Mouse (Mus musculus) ovary, postnatal 14 days (tissue): Measurements from ENCODE around the gene Egfl7.

Source experiments
- DNase-seq: peaks from one replicate; pipeline ENCODE4 v3.0.0; 2022; ENCODE audit warnings: low spot score

Egfl7 gene

GRCm38 (mm10) chr2:26614903-26615302 is 35.1 kb downstream of the Egfl7 start:
- no peak for DNase-seq

GRCm38 (mm10) chr2:26615459-26616124 is 35.8 kb downstream of the Egfl7 start:
- DNase-seq: no peak

GRCm38 (mm10) chr2:26617331-26617730 is 37.5 kb downstream of the Egfl7 start:
- no peak for DNase-seq

GRCm38 (mm10) chr2:26617928-26618327 is 38.1 kb downstream of the Egfl7 start:
- no peak for DNase-seq

GRCm38 (mm10) chr2:26621246-26621645 is 41.4 kb downstream of the Egfl7 start:
- no peak for DNase-seq

- DNase-seq: no peak
These were observed 43.2 kb downstream of the Egfl7 start for GRCm38 (mm10) chr2:26622984-26623383.

- DNase-seq: no peak
These were observed 45.6 kb downstream of the Egfl7 start for GRCm38 (mm10) chr2:26625419-26625818.

GRCm38 (mm10) chr2:26626081-26626480 is 46.3 kb downstream of the Egfl7 start:
- no peak for DNase-seq

GRCm38 (mm10) chr2:26627921-26628739 is 48.3 kb downstream of the Egfl7 start, which contains the start of gene Fam69b:
Fam69b (plus strand) TSS chr2:26628457.
- DNase-seq: peak; percentile 51

- no peak for DNase-seq
These were observed 49.1 kb downstream of the Egfl7 start for GRCm38 (mm10) chr2:26628792-26629437.

GRCm38 (mm10) chr2:26632541-26633395 is 53.0 kb downstream of the Egfl7 start:
- no peak for DNase-seq

- no peak for DNase-seq
These were observed 54.2 kb downstream of the Egfl7 start for GRCm38 (mm10) chr2:26633953-26634530.

- no peak for DNase-seq
These were observed 55.0 kb downstream of the Egfl7 start for GRCm38 (mm10) chr2:26634629-26635488.

- no peak for DNase-seq
These were observed 55.9 kb downstream of the Egfl7 start for GRCm38 (mm10) chr2:26635489-26636324.

GRCm38 (mm10) chr2:26636325-26636635 is 56.5 kb downstream of the Egfl7 start:
- no peak for DNase-seq

- DNase-seq: no peak
These were observed 57.6 kb downstream of the Egfl7 start for GRCm38 (mm10) chr2:26637316-26637932.

- DNase-seq: no peak
These were observed 58.2 kb downstream of the Egfl7 start for GRCm38 (mm10) chr2:26638039-26638438.

GRCm38 (mm10) chr2:26638572-26638971 is 58.8 kb downstream of the Egfl7 start:
- DNase-seq: no peak

GRCm38 (mm10) chr2:26639083-26639482 is 59.3 kb downstream of the Egfl7 start:
- DNase-seq: no peak
